Mouse (Mus musculus): ENCODE data around the gene Eps8l1.

The Eps8l1 gene

DNA sequence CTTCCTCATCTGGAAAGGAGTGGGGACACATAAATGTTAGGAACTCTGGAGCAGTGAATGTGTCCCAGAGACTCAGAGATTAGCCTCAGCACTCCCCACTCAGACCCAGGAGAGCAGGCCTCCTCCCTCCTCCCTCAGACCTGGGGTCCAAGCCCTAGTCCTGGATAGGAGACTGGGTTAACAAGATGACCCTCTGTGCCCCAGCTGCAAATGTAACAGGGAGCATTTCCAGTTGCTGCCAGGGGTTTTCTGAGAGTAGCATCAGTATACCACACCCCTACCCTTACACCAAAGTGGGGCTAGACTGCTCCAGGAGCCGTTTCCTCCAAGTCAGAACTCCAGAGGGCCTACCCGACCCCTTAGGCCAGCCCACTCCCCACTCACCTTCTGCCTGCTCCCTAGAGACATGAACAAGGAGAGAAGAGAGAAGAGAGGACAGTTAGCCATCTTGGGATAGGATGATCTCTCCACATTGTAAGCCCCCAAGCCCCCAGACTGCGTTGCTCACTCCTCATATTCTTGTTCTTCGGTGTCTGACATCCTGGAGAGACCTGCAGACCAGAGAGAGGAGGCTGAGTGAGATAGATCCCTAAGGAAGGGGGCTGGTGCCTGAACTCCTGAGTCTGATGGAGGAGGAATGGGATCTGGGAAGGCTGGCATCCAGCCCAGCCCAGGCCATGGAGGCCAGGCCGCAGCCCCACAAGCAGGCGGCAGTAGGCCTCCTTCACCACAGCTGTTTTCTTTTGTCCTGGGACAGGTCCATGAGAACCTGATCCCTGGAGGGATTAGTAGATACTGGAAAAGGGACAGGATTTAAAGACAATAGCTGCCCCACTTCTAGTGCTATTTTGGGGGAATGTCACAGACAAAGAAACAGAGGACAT, 53.6 kb downstream of the Eps8l1 start:
- ChIA-PET POLR2A (interaction anchor here (0.6 to 2.9 kb wide), 16 partner anchors 9 to 459 kb away, joined by 3 to 18 read pairs (median 5); partner anchors contain the start of genes Ppp1r12c (in 3 of the 4), Tnni3 (in 3 of the 4), Leng8 (in 1 of the 4) and Ube2s (in 1 of the 4)), CTCF (interaction anchor here (0.5 to 10.7 kb wide), 42 partner anchors 7 to 869 kb away, joined by 3 to 219 read pairs (median 4); partner anchors contain the start of genes Tnni3 (in 4 of the 4) and Ppp1r12c (in 3 of the 4))

DNA sequence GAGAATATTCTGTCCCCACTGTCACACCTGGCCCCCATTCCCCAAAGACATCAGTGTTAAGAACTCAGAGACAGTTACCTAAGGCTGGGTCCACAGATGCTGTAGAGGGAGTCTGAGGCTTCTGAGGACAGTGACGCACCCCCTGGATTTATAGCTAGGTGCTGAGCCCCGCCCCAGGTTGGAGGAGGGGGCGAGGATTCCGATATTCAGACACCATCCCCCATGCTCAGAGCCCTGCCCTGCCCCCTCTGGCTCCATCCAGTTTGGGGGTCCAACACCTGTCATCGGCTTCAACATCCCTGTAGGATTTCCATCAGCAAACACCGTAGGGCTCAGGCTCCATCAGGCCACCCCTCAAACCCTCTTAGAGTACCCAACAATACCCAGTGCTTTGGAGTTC, 55.4 kb downstream of the Eps8l1 start:
- ChIA-PET POLR2A (interaction anchor here in 3 of 4 experiments (0.6 to 2.6 kb wide), 17 partner anchors 8 to 899 kb away, joined by 3 to 15 read pairs (median 5); partner anchors contain the start of genes Cnot3 (in 1 of the 3), Cox6b2 (in 1 of the 3), Dnaaf3 (in 1 of the 3) and Ndufa3 (in 1 of the 3)), CTCF (interaction anchor here (0.5 to 10.7 kb wide), 13 partner anchors 8 to 829 kb away, joined by 3 to 219 read pairs (median 4); partner anchors contain the start of genes Leng8 (in 1 of the 4), Ppp1r12c (in 1 of the 4) and Tnni3 (in 1 of the 4))

- ChIA-PET POLR2A (interaction anchor here in 3 of 4 experiments (0.6 to 2.6 kb wide), 24 partner anchors 8 to 899 kb away, joined by 3 to 15 read pairs (median 4); partner anchors contain the start of genes Ube2s (in 2 of the 3), Cnot3 (in 1 of the 3), Cox6b2 (in 1 of the 3) and Dnaaf3 (in 1 of the 3)), CTCF (interaction anchor here (0.5 to 10.7 kb wide), 16 partner anchors 7 to 829 kb away, joined by 3 to 219 read pairs (median 4); partner anchors contain the start of genes Gm44973 (in 1 of the 4), Ppp1r12c (in 1 of the 4) and Tnni3 (in 1 of the 4))
Observed at GRCm38 (mm10) chr7:4516332-4517050, 56.0 kb downstream of the Eps8l1 start, which contains the start of gene Tnnt1. Gene Tnnt1 (minus strand): TSS chr7:4516382.

- CTCF ChIA-PET = interaction anchor here in 1 of 4 experiments (10.9 kb wide), 1 partner anchor 7 kb away, joined by 219 read pairs; the partner anchor contains the start of gene Tnnt1
- POLR2A ChIA-PET = no interaction called here
Observed at GRCm38 (mm10) chr7:4518487-4518886, 58.0 kb downstream of the Eps8l1 start.

DNA sequence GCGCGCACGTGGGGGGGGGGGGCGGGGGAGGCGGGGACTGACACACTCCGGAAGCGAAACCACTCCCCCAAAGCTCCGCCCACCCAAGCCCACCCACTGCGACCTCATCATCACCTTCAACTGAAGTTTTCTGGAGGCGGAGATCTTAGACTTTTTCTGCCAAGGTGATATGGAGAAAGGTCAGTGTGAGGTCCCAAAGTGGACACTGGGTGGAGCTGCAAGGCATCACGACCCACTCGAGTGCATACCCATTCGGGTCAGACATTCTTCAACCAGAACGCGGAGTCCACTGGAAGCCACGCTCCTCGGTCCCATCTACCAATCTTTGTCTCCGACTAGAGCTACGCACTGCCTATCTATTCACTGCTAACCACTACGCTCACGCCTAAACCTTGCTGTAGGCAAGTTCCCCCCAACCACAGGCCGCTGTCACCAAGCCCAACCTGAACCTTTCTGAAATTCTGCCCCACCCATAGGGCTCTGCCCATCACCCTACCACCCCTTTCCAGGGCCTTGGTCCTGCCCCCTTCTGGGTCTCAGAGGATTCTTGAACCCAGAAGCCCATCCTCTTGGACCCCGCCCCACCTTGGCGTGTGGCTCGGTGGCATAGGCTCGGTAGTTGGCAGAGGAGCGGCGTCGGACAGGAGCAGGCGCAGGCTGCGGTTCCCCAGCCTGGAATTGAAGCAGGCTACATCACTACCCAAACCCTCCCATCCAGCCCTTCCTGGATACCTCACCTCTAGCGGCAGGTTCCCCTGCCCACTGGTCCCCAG, 60.9 kb downstream of the Eps8l1 start:
- ChIA-PET POLR2A (interaction anchor here in 3 of 4 experiments (0.6 to 6.0 kb wide), 20 partner anchors 8 to 828 kb away, joined by 3 to 46 read pairs (median 4); partner anchors contain the start of genes Ppp1r12c (in 2 of the 3), Dnaaf3 (in 1 of the 3), Leng8 (in 1 of the 3) and Mboat7 (in 1 of the 3)), CTCF (interaction anchor here in 3 of 4 experiments (0.7 to 10.9 kb wide), 7 partner anchors 8 to 94 kb away, joined by 4 to 219 read pairs (median 13); partner anchors contain the start of genes Ppp1r12c (in 1 of the 3) and Tnnt1 (in 1 of the 3))

DNA sequence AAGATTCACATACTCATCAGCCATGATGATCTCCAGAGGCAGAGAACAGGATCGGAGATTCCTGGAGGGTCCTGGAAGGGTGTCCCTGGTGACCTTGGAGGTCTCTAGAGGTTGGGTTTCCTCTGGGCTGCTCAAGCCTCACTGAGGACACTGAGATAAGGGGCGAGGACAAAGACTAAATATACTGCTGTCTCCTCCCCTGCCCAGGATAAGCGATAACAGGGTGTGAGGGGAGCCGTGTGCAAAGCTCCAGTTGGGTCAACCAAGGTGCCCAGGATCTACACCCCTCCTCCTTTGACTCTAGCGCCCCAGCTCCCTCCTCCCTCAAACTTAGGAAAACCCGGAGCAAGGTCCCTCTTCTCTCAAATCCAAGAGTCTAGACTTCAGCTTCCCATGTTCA, 61.8 kb downstream of the Eps8l1 start:
- ChIA-PET CTCF (interaction anchor here in 3 of 4 experiments (0.5 to 10.9 kb wide), 6 partner anchors 10 to 391 kb away, joined by 3 to 219 read pairs (median 30); partner anchors contain the start of gene Tnnt1 (in 1 of the 3)), POLR2A (interaction anchor here in 2 of 4 experiments (0.5 to 6.0 kb wide), 12 partner anchors 9 to 878 kb away, joined by 3 to 46 read pairs (median 4); partner anchors contain the start of genes Ppp1r12c (in 2 of the 2), Cnot3 (in 1 of the 2), Mboat7 (in 1 of the 2) and Tsen34 (in 1 of the 2))

- ChIA-PET POLR2A (interaction anchor here (0.6 to 6.0 kb wide), 58 partner anchors 9 to 906 kb away, joined by 3 to 46 read pairs (median 4); partner anchors contain the start of genes Ppp1r12c (in 3 of the 4), Dnaaf3 (in 2 of the 4), Mboat7 (in 2 of the 4) and Tsen34 (in 2 of the 4)), CTCF (interaction anchor here (0.5 to 10.9 kb wide), 63 partner anchors 8 to 945 kb away, joined by 3 to 219 read pairs (median 5); partner anchors contain the start of genes Dnaaf3 (in 1 of the 4), Isoc2a (in 1 of the 4), Leng8 (in 1 of the 4) and Ndufa3 (in 1 of the 4))
Observed at GRCm38 (mm10) chr7:4523205-4524130, 63.0 kb downstream of the Eps8l1 start.

GRCm38 (mm10) chr7:4524212-4524922, 63.9 kb downstream of the Eps8l1 start, which contains the start of gene Tnni3:
Gene Tnni3 (minus strand): TSS chr7:4524229.
- ChIA-PET CTCF (interaction anchor here (0.5 to 10.9 kb wide), 65 partner anchors 8 to 946 kb away, joined by 3 to 219 read pairs (median 4); partner anchors contain the start of genes Dnaaf3 (in 1 of the 4), Isoc2a (in 1 of the 4), Leng8 (in 1 of the 4) and Ndufa3 (in 1 of the 4)), POLR2A (interaction anchor here (0.6 to 6.0 kb wide), 58 partner anchors 8 to 907 kb away, joined by 3 to 46 read pairs (median 4); partner anchors contain the start of genes Ppp1r12c (in 3 of the 4), Mboat7 (in 2 of the 4), Rpl28 (in 2 of the 4) and Tsen34 (in 2 of the 4))

DNA sequence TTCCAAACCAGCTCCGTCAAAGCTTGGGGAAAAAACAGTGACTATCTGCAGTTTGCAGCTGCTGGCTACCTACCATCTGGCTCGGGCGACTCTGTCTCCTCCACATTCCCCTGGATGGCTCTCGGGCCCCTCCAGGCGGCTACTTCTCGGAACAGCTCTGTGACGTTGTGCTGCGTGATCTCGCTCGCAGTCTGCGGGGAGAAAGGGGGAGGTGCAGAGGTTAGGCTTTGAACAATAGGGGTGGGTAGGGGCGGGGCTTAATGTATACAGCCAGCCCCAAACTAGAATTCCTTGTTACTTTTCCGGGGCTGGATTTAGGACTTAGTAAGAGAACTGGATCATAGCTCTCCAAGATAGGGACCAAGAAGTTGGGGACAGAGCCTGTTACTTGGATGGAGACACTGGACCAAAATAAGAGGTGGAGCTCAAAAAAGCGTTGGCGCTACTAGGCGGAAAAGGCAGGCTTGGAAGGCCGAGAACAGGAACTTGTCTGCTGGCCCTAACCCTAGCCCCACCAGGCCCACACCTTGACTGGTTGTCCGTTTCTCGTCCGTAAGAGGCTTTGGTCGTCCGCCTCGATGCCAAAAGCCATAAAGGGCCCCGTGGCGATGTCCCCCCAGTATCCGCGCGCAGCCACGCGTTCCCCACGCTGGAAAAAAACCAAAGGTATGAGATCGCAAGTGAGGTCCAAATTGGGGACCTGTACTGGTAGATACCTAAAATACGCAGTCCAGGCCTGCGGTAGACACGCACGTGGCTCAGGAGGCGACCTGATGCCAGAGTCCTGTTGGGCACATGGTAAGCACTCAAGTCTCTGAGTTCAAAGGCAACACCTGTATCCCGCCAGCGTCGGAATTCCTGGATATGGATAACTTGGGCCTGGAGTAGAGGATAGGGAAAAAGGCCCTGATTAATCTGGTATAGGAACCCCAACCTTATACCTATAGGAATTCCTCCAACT, 66.1 kb downstream of the Eps8l1 start:
- ChIA-PET CTCF (interaction anchor here (0.5 to 10.9 kb wide), 35 partner anchors 10 to 1332 kb away, joined by 3 to 219 read pairs (median 4); partner anchors contain the start of genes Tnnt1 (in 2 of the 4), Cox6b2 (in 1 of the 4), Fiz1 (in 1 of the 4) and Tsen34 (in 1 of the 4)), POLR2A (interaction anchor here in 3 of 4 experiments (0.5 to 6.0 kb wide), 48 partner anchors 11 to 937 kb away, joined by 3 to 46 read pairs (median 4); partner anchors contain the start of genes Hspbp1 (in 2 of the 3), Leng8 (in 2 of the 3), Mboat7 (in 2 of the 3) and Ppp1r12c (in 2 of the 3))

DNA sequence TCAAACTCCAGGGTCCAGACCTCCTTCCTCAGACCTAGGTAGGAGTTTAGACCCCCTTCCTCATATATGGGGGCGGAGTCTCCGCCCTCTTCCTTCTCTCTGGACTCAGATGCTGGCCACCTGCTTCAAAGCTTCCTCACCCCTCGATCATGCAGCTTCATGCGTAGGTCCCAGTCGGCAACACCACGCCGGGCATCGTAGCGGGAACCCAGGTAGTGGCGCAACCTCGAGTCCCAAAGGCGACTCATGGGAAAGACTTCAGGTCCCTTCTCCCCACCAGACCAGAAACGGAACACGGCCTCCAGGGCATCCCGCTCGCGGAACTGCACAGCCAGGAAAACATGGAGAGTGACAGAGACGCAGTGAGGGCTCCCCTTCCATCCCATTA, 66.8 kb downstream of the Eps8l1 start:
- POLR2A ChIA-PET = interaction anchor here in 2 of 4 experiments (0.9 to 5.8 kb wide), 11 partner anchors 12 to 882 kb away, joined by 4 to 42 read pairs (median 8); partner anchors contain the start of genes Cnot3 (in 1 of the 2), Cox6b2 (in 1 of the 2), Mboat7 (in 1 of the 2) and Ppp1r12c (in 1 of the 2)
- CTCF ChIA-PET = interaction anchor here in 3 of 4 experiments (0.9 to 10.9 kb wide), 4 partner anchors 12 to 17 kb away, joined by 3 to 219 read pairs (median 9); partner anchors contain the start of gene Tnnt1 (in 1 of the 3)

All from embryonic stem cell, embryonic (primary cell).